Mouse (Mus musculus): ENCODE measurements around the gene Angel2. TPM values are rescaled to one million over a fixed set of nuclear protein-coding genes. Genes with fewer than 3 reads are reported as not detected.

Gene Angel2
- polyA plus RNA-seq, 1 experiment: 17.7 TPM

GRCm38 (mm10) chr1:190980470-190980869 is 55.6 kb downstream of the Angel2 start:
- no peak for TF ChIP-seq E2F4 (IDR thresholded peaks at IDR 0.05; ENCODE audit: insufficient read depth)
- TF ChIP-seq REST (IDR thresholded peaks at IDR 0.05; ENCODE audit: insufficient read depth, insufficient read length): no peak
- no peak for TF ChIP-seq TCF3 (IDR thresholded peaks at IDR 0.05; ENCODE audit: insufficient read length, low read depth)
- TF ChIP-seq CEBPB (IDR thresholded peaks at IDR 0.05; ENCODE audit: insufficient read depth, poor library complexity, severe bottlenecking): no peak
- no peak for TF ChIP-seq MYOG (IDR thresholded peaks at IDR 0.05; ENCODE audit: control insufficient read depth in 1 of 3, insufficient read depth in 1 of 3, insufficient read length in 2 of 3, low read depth in 2 of 3)
- no peak for TF ChIP-seq MAX (IDR thresholded peaks at IDR 0.05; ENCODE audit: low read depth)
- no peak for TF ChIP-seq MYOD1 (IDR thresholded peaks at IDR 0.05; ENCODE audit: control insufficient read depth in 1 of 3, insufficient read length in 2 of 3, low read depth in 2 of 3)
- no peak for TF ChIP-seq USF1 (IDR thresholded peaks at IDR 0.05; ENCODE audit: low read depth)
- no peak for TF ChIP-seq POLR2AphosphoS2 (IDR thresholded peaks at IDR 0.05; ENCODE audit: insufficient read length, low read depth)
- no peak for TF ChIP-seq TCF12 (IDR thresholded peaks at IDR 0.05; ENCODE audit: insufficient read depth, poor library complexity, severe bottlenecking)
- TF ChIP-seq SRF (IDR thresholded peaks at IDR 0.05; ENCODE audit: control insufficient read depth, insufficient read length, low read depth): no peak
- no peak for TF ChIP-seq POLR2A (IDR thresholded peaks at IDR 0.05; ENCODE audit: insufficient read length, low read depth)
- Histone ChIP-seq H3K4me2 (ENCODE audit: low read depth) (no peak overlapping the region), H3K79me2 (ENCODE audit: control insufficient read depth, insufficient read depth) (peaks cover 13% of the 10 kb centered on the region), H3K36me3 (ENCODE audit: control insufficient read depth, insufficient read depth) (no peaks in the 10 kb centered on the region), H3K27me3 (ENCODE audit: control insufficient read depth, insufficient read depth, insufficient read length) (no peaks in the 10 kb centered on the region), H3ac (ENCODE audit: control insufficient read depth, insufficient read length) (no peak overlapping the region), H3K4me3 (no peak overlapping the region)

DNA sequence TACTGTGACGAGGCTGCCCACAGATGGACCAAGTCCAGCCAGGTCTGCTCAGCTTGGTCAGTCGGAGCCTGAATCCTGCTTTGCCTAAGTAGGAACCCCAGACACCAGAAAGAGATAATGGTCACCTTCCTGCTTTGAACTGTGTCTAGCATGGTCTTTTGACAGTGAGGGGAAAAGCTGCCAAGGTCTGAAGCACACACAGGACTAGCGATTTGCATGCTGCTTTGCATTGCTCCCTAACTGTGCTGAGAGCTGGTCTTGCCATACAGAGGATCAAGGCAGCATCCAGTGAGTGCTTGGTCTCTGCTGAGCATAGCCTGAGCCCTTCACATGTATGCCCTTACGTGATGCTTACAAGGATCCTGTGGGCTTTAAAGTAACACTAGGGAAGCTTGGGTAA is 56.5 kb downstream of the Angel2 start:
- H3K4me3 ChIP-seq: no peak overlapping the region
- H3K79me2 ChIP-seq (ENCODE audit: control insufficient read depth, insufficient read depth): peaks cover 6% of the 10 kb centered on the region
- no peak overlapping the region for H3K4me2 ChIP-seq (ENCODE audit: low read depth)
- TF ChIP-seq TCF12 (IDR thresholded peaks at IDR 0.05; ENCODE audit: insufficient read depth, poor library complexity, severe bottlenecking) (no peak), POLR2AphosphoS2 (IDR thresholded peaks at IDR 0.05; ENCODE audit: insufficient read length, low read depth) (no peak), CEBPB (IDR thresholded peaks at IDR 0.05; ENCODE audit: insufficient read depth, poor library complexity, severe bottlenecking) (no peak), MAX (IDR thresholded peaks at IDR 0.05; ENCODE audit: low read depth) (no peak), MYOG (IDR thresholded peaks at IDR 0.05; ENCODE audit: control insufficient read depth in 1 of 3, insufficient read depth in 1 of 3, insufficient read length in 2 of 3, low read depth in 2 of 3) (no peak), POLR2A (IDR thresholded peaks at IDR 0.05; ENCODE audit: insufficient read length, low read depth) (no peak), TCF3 (IDR thresholded peaks at IDR 0.05; ENCODE audit: insufficient read length, low read depth) (no peak), E2F4 (IDR thresholded peaks at IDR 0.05; ENCODE audit: insufficient read depth) (no peak), SRF (IDR thresholded peaks at IDR 0.05; ENCODE audit: control insufficient read depth, insufficient read length, low read depth) (no peak), REST (IDR thresholded peaks at IDR 0.05; ENCODE audit: insufficient read depth, insufficient read length) (no peak), USF1 (IDR thresholded peaks at IDR 0.05; ENCODE audit: low read depth) (no peak), MYOD1 (IDR thresholded peaks at IDR 0.05; ENCODE audit: control insufficient read depth in 1 of 3, insufficient read length in 2 of 3, low read depth in 2 of 3) (no peak)
- H3K27me3 ChIP-seq (ENCODE audit: control insufficient read depth, insufficient read depth, insufficient read length): no peaks in the 10 kb centered on the region
- no peaks in the 10 kb centered on the region for H3K36me3 ChIP-seq (ENCODE audit: control insufficient read depth, insufficient read depth)
- no peak overlapping the region for H3ac ChIP-seq (ENCODE audit: control insufficient read depth, insufficient read length)

DNA sequence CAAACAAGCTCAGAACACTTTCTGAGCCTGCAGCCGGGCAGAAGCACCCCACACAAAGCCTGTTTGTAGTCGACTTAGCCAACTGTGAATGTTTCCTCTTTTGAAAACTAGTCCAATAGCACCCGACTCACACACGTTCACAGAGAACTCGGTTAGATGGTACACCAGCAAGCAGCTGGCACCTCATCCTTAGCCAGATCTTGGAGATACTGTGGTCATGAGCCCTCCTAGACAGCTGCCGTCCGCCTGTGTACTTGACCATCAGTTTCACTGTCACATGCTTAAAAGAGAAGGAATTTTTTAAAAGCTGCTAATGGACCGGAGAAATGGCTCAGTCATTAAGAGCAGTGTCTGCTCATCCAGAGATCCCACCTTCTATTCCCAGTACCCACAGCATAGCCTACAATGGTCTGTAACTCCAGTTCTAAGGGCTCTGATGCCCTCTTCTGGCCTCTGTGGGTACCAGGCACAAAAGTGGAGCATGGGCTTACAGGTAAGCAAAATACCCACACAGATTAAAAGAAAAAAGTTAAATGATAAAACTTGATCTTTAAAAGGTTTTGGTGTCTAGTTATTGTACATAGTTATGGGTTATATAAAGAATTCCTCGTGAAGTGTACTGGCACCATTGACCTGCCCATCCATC is 64.6 kb downstream of the Angel2 start:
- H3ac ChIP-seq (ENCODE audit: control insufficient read depth, insufficient read length): no peak overlapping the region
- H3K27me3 ChIP-seq (ENCODE audit: control insufficient read depth, insufficient read depth, insufficient read length): no peaks in the 10 kb centered on the region
- H3K36me3 ChIP-seq (ENCODE audit: control insufficient read depth, insufficient read depth): no peaks in the 10 kb centered on the region
- no peak overlapping the region for H3K4me2 ChIP-seq (ENCODE audit: low read depth)
- H3K4me3 ChIP-seq: no peak overlapping the region
- TF ChIP-seq REST (IDR thresholded peaks at IDR 0.05; ENCODE audit: insufficient read depth, insufficient read length) (no peak), MYOD1 (IDR thresholded peaks at IDR 0.05; ENCODE audit: control insufficient read depth in 1 of 3, insufficient read length in 2 of 3, low read depth in 2 of 3) (peak in 2 of 3 experiments; percentile 57 to 76), MYOG (IDR thresholded peaks at IDR 0.05; ENCODE audit: control insufficient read depth in 1 of 3, insufficient read depth in 1 of 3, insufficient read length in 2 of 3, low read depth in 2 of 3) (peak; percentile 56 to 79 (median 72))
- H3K79me2 ChIP-seq (ENCODE audit: control insufficient read depth, insufficient read depth): no peaks in the 10 kb centered on the region

DNA sequence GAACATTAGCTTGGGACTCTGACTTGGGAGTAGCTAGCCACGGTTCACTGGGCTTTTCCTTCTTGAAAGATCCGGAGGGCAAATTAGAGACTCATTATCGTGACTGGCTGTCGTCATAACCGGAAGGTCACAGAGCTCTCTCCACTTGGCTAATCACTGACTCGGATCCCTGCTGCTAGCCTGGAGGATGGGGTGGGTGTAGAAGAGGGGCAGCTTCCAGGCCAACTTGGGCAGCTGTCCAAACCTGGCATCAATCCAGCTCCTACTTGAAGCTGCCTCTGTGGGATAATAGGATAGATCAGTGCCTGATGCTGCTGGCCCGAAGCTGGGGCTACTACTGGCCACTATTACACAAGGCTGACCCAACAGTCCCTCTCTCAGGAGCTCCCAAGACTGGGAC is 70.6 kb downstream of the Angel2 start:
- TF ChIP-seq POLR2AphosphoS2 (IDR thresholded peaks at IDR 0.05; ENCODE audit: insufficient read length, low read depth) (no peak), POLR2A (IDR thresholded peaks at IDR 0.05; ENCODE audit: insufficient read length, low read depth) (no peak), MYOG (IDR thresholded peaks at IDR 0.05; ENCODE audit: control insufficient read depth in 1 of 3, insufficient read depth in 1 of 3, insufficient read length in 2 of 3, low read depth in 2 of 3) (no peak), USF1 (IDR thresholded peaks at IDR 0.05; ENCODE audit: low read depth) (no peak)
- H3K36me3 ChIP-seq (ENCODE audit: control insufficient read depth, insufficient read depth): no peaks in the 10 kb centered on the region
- H3K4me2 ChIP-seq (ENCODE audit: low read depth): no peak overlapping the region
- no peaks in the 10 kb centered on the region for H3K27me3 ChIP-seq (ENCODE audit: control insufficient read depth, insufficient read depth, insufficient read length)
- H3K4me3 ChIP-seq: no peak overlapping the region
- no peaks in the 10 kb centered on the region for H3K79me2 ChIP-seq (ENCODE audit: control insufficient read depth, insufficient read depth)
- H3ac ChIP-seq (ENCODE audit: control insufficient read depth, insufficient read length): no peak overlapping the region

DNA sequence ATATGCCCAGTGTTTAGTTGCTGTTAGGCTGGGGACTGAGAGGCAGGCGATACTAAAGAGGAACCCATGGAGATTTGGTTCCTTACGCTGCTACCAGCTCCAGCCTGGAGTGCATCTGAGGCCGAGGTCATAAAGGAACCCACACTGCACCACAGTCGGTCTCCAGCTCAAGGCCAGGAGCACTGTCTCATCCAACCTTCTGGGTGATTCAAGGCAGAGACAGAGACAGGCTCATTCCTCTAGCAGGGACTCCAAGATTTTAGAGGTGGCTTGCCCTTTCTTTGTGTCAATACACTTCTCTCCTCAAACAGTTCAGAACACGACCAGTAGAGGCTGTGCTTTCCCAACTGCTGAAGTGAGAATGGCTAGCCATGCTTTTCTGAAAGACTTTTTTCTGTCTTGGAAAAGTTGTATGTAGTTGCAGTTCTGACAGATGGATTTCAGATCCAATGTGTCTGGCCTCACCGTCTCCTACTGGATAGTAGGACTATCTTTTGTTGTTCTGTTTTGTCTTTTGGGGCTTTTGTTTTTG is 71.5 kb downstream of the Angel2 start:
- Histone ChIP-seq H3K36me3 (ENCODE audit: control insufficient read depth, insufficient read depth) (no peaks in the 10 kb centered on the region), H3K4me3 (no peak overlapping the region), H3ac (ENCODE audit: control insufficient read depth, insufficient read length) (no peak overlapping the region), H3K4me2 (ENCODE audit: low read depth) (no peak overlapping the region), H3K27me3 (ENCODE audit: control insufficient read depth, insufficient read depth, insufficient read length) (no peaks in the 10 kb centered on the region), H3K79me2 (ENCODE audit: control insufficient read depth, insufficient read depth) (no peaks in the 10 kb centered on the region)
- TF ChIP-seq REST (IDR thresholded peaks at IDR 0.05; ENCODE audit: insufficient read depth, insufficient read length) (no peak), SRF (IDR thresholded peaks at IDR 0.05; ENCODE audit: control insufficient read depth, insufficient read length, low read depth) (no peak), TCF12 (IDR thresholded peaks at IDR 0.05; ENCODE audit: insufficient read depth, poor library complexity, severe bottlenecking) (no peak), TCF3 (IDR thresholded peaks at IDR 0.05; ENCODE audit: insufficient read length, low read depth) (no peak), USF1 (IDR thresholded peaks at IDR 0.05; ENCODE audit: low read depth) (no peak), MYOG (IDR thresholded peaks at IDR 0.05; ENCODE audit: control insufficient read depth in 1 of 3, insufficient read depth in 1 of 3, insufficient read length in 2 of 3, low read depth in 2 of 3) (no peak), CEBPB (IDR thresholded peaks at IDR 0.05; ENCODE audit: insufficient read depth, poor library complexity, severe bottlenecking) (no peak), POLR2AphosphoS2 (IDR thresholded peaks at IDR 0.05; ENCODE audit: insufficient read length, low read depth) (no peak), E2F4 (IDR thresholded peaks at IDR 0.05; ENCODE audit: insufficient read depth) (no peak), MAX (IDR thresholded peaks at IDR 0.05; ENCODE audit: low read depth) (no peak), POLR2A (IDR thresholded peaks at IDR 0.05; ENCODE audit: insufficient read length, low read depth) (no peak), MYOD1 (IDR thresholded peaks at IDR 0.05; ENCODE audit: control insufficient read depth in 1 of 3, insufficient read length in 2 of 3, low read depth in 2 of 3) (no peak)

Data from myocyte (in vitro differentiated cells).